Mouse (Mus musculus) neural tube, embryonic 11.5 days (tissue): Measurements from ENCODE around the gene Ostf1. TPM values are rescaled to one million over a fixed set of nuclear protein-coding genes. Genes with fewer than 3 reads are reported as not detected.
"Not testable (repeated sequence)": the region's sequence is repeated elsewhere in the genome, so short reads cannot be mapped to it uniquely, and the experiment has no call there.

ENCODE experiments used
- ATAC-seq: fragments of 200-750 bp; cut with Nextera tagmentation; 2 replicates; pipeline ENCODE4 v1.8.0; 2017; ENCODE audit warnings: moderate number of reproducible peaks, mild to moderate bottlenecking, moderate TSS enrichment, moderate library complexity; ENCODE audit not compliant: insufficient read depth, low FRiP score, low TSS enrichment
- DNase-seq: peaks from one replicate; pipeline ENCODE4 v3.0.0-alpha.2; 2015; ENCODE audit warnings: low spot score
- H3K27ac ChIP-seq: fragments of 300-500 bp; sonication (generic); 2 replicates; pipeline ENCODE4 v1.5.1; 2014; ENCODE audit warnings: low read depth, mild to moderate bottlenecking, low read length
- H3K27me3 ChIP-seq: fragments of 300-500 bp; sonication (generic); 2 replicates; pipeline ENCODE4 v1.6.1; 2014; ENCODE audit warnings: mild to moderate bottlenecking, low read length, mixed read lengths; ENCODE audit not compliant: control insufficient read depth, insufficient read depth
- H3K36me3 ChIP-seq: fragments of 300-500 bp; sonication (generic); 2 replicates; pipeline ENCODE4 v1.6.1; 2014; ENCODE audit warnings: mild to moderate bottlenecking, low read length, moderate library complexity, mixed read lengths; ENCODE audit not compliant: control insufficient read depth, insufficient read depth
- H3K4me1 ChIP-seq: fragments of 300-500 bp; sonication (generic); 2 replicates; pipeline ENCODE4 v1.6.1; 2014; ENCODE audit warnings: low read length, mixed read lengths; ENCODE audit not compliant: control insufficient read depth, insufficient read depth
- H3K4me2 ChIP-seq: fragments of 300-500 bp; sonication (generic); 2 replicates; pipeline ENCODE4 v1.6.1; 2014; ENCODE audit warnings: low read depth, mild to moderate bottlenecking, moderate library complexity
- H3K4me3 ChIP-seq: fragments of 300-500 bp; sonication (generic); 2 replicates; pipeline ENCODE4 v1.5.1; 2014; ENCODE audit warnings: low read depth, low read length
- H3K9ac ChIP-seq: fragments of 300-500 bp; sonication (generic); 2 replicates; pipeline ENCODE4 v1.6.1; 2014; ENCODE audit warnings: mild to moderate bottlenecking, low read length
- H3K9me3 ChIP-seq: fragments of 300-500 bp; sonication (generic); 2 replicates; pipeline ENCODE4 v1.6.1; 2016; ENCODE audit warnings: low read length; ENCODE audit not compliant: control insufficient read depth
- WGBS: fragments of 180-500 bp; shearing (Covaris S2); extraction: QIAGEN DNeasy Blood & Tissue Kit; methylation state at CpG from one replicate; pipeline ENCODE4 v1.1.7; 2014; 5-methylcytosine and 5-hydroxymethylcytosine counted together
- polyA plus RNA-seq: library from polyadenylated mRNA; unstranded; fragments of >200 nt; fragmentation: Nextera tagmentation; extraction: Ambion mirVana; gene quantifications from 2 replicates; pipeline ENCODE4 v1.2.1, GENCODE M21; 2014

Gene Ostf1
- polyA plus RNA-seq, 1 experiment from 2014 or later, result 50.0 TPM

DNA sequence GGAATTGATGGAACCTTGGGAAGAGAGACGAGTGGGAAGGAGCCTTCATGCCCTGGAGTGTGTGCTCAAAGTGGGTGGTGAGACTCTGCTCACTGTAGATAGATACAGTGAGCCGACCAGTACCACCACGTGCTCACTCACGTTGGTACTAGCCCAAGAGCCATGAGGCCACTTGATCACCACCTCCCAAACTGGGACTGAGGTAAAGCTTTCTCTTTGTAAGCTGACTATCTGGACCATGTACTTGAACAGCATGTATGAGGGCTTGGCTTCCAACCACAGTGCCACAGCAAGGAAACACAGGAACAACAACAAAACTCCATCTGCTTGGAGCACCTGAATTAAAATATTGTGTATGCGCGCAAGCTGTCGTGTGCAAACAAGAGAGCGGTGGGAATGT is 42.3 kb downstream of the Ostf1 start:
- no peaks in the 10 kb centered on the region for H3K27me3 ChIP-seq
- H3K4me3 ChIP-seq, result no peak overlapping the region
- DNase-seq, result no peak
- no peak overlapping the region for H3K27ac ChIP-seq
- WGBS, result 94% methylated on average over 8 of the region's 8 CpGs
- H3K4me2 ChIP-seq, result no peak overlapping the region
- H3K9me3 ChIP-seq, result no peaks in the 10 kb centered on the region
- no peaks in the 10 kb centered on the region for H3K36me3 ChIP-seq
- no peak overlapping the region for H3K9ac ChIP-seq
- ATAC-seq, result no peak
- H3K4me1 ChIP-seq, result no peaks in the 10 kb centered on the region

GRCm38 (mm10) chr19:18588801-18589200 is 42.8 kb downstream of the Ostf1 start:
- not testable (repeated sequence) for H3K9me3 ChIP-seq, H3K4me3 ChIP-seq, H3K4me2 ChIP-seq, H3K36me3 ChIP-seq, H3K4me1 ChIP-seq, H3K27me3 ChIP-seq, ATAC-seq, H3K9ac ChIP-seq, H3K27ac ChIP-seq, DNase-seq
- 95% methylated on average over 10 of the region's 10 CpGs for WGBS

- WGBS, result 100% methylated on average over 1 of the region's 1 CpGs
- DNase-seq (no peak), ATAC-seq (no peak)
- Histone ChIP-seq H3K9me3 (no peaks in the 10 kb centered on the region), H3K36me3 (no peaks in the 10 kb centered on the region), H3K4me2 (no peak overlapping the region), H3K4me1 (no peaks in the 10 kb centered on the region), H3K9ac (no peak overlapping the region), H3K27ac (no peak overlapping the region), H3K27me3 (no peaks in the 10 kb centered on the region), H3K4me3 (no peak overlapping the region)
Observed at GRCm38 (mm10) chr19:18588243-18588642, 43.4 kb downstream of the Ostf1 start.

DNA sequence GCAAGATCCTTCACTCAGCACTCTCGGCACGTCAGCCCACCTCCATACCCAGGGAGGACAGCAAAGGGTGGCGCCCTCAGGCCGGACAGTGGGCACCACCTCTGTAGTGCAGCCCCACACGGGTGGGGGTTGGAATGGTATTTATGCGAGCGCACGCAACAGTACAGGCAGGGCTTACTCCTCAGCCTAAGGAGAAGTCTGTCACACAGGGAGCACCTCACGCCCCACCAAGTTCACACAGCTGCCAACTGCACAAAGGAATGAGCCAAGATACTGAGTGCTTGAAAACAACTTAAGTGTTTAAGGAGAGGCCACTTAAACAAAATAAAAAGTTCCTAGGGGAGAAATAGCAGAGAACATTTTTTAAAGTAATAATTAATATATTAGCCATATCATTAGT is 44.5 kb downstream of the Ostf1 start:
- ATAC-seq, result no peak
- Histone ChIP-seq H3K9ac (no peak overlapping the region), H3K36me3 (no peaks in the 10 kb centered on the region), H3K27ac (no peak overlapping the region), H3K9me3 (no peaks in the 10 kb centered on the region), H3K27me3 (no peaks in the 10 kb centered on the region), H3K4me1 (no peaks in the 10 kb centered on the region), H3K4me2 (no peak overlapping the region), H3K4me3 (no peak overlapping the region)
- DNase-seq, result no peak
- 91% methylated on average over 9 of the region's 9 CpGs for WGBS

DNA sequence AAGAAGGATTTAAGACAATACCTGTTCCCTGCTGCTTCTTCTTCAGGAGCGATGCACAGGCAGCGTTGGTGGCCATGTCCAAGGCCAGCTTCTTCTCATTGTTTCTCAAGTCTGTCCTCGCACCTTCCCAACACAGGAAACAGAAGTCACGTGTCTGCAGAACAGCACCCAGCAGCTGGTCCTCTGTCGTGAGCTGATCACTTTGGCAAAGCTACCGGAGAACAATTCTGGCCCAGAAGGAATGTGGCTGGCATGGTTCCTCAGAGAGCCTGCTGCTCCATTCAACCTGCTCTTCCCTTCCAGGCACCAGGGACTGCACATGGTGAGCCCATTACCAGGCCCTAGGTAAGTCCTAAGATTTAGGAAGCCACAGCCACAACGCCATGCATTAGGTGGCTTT is 47.0 kb downstream of the Ostf1 start:
- 93% methylated on average over 7 of the region's 7 CpGs for WGBS
- ATAC-seq (no peak), DNase-seq (no peak)
- no peaks in the 10 kb centered on the region for H3K27me3 ChIP-seq
- H3K9me3 ChIP-seq, result no peaks in the 10 kb centered on the region
- H3K27ac ChIP-seq, result no peak overlapping the region
- H3K4me3 ChIP-seq, result no peak overlapping the region
- no peak overlapping the region for H3K4me2 ChIP-seq
- no peaks in the 10 kb centered on the region for H3K4me1 ChIP-seq
- H3K9ac ChIP-seq, result no peak overlapping the region
- no peaks in the 10 kb centered on the region for H3K36me3 ChIP-seq

GRCm38 (mm10) chr19:18583706-18584105 is 47.9 kb downstream of the Ostf1 start:
- WGBS, result 88% methylated on average over 4 of the region's 4 CpGs
- H3K4me3 ChIP-seq, result no peak overlapping the region
- no peaks in the 10 kb centered on the region for H3K27me3 ChIP-seq
- no peak overlapping the region for H3K9ac ChIP-seq
- H3K9me3 ChIP-seq, result no peaks in the 10 kb centered on the region
- ATAC-seq (no peak), DNase-seq (no peak)
- peaks cover 2% of the 10 kb centered on the region; the same call in 1 of the 2 replicates for H3K4me1 ChIP-seq
- H3K36me3 ChIP-seq, result no peaks in the 10 kb centered on the region
- H3K4me2 ChIP-seq, result no peak overlapping the region
- H3K27ac ChIP-seq, result no peak overlapping the region

- Histone ChIP-seq H3K9me3 (no peaks in the 10 kb centered on the region), H3K4me1 (peaks cover 8% of the 10 kb centered on the region; the same call in 1 of the 2 replicates), H3K9ac (no peak overlapping the region), H3K4me2 (no peak overlapping the region), H3K27me3 (no peaks in the 10 kb centered on the region), H3K4me3 (no peak overlapping the region), H3K27ac (no peak overlapping the region), H3K36me3 (no peaks in the 10 kb centered on the region)
- ATAC-seq, result no peak
- 89% methylated on average over 6 of the region's 6 CpGs for WGBS
- no peak for DNase-seq
Observed at GRCm38 (mm10) chr19:18582887-18583286, 48.7 kb downstream of the Ostf1 start.

DNA sequence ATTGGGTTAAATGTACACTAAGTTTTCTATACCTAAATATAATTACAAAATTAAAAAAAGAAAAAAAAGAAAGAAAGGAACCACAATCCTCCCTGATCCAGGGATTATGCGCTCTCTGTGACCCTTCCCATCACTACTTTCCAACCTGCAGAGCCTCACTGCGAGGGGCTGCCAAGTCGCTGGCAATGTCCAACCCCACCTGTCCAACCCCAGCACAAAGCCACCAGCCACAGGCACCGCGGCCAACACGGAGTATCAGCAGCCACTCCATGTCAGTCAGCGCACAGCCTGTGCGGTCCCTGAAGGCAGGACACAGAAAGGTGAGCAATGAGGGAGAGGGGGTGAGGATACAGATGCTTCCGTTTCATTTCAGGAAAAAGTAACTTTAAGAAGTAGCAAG is 49.4 kb downstream of the Ostf1 start:
- Histone ChIP-seq H3K4me2 (no peak overlapping the region), H3K9me3 (no peaks in the 10 kb centered on the region), H3K36me3 (no peaks in the 10 kb centered on the region), H3K27me3 (no peaks in the 10 kb centered on the region), H3K4me3 (no peak overlapping the region), H3K9ac (no peak overlapping the region), H3K27ac (no peak overlapping the region), H3K4me1 (peaks cover 8% of the 10 kb centered on the region; the same call in 1 of the 2 replicates)
- no peak for ATAC-seq
- WGBS, result 92% methylated on average over 9 of the region's 9 CpGs
- DNase-seq, result no peak

DNA sequence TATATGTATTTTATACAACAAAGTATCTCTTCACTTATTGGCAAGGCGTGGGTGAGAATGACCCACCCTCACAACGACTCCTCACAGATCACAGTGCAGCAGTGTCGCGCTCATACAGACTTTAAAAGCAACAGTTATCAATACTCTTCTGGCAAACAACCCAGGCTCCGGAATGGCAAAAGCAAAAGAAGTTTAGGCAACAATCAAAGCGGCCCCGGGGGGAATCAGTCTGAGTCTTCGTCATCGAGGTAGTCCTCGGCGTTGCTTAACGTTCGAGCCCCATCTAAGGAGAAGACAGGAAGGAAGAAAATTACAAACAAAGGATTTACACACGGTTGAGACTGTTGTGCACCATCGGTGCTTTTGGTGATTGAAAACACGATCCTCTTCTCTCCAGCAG is 50.6 kb downstream of the Ostf1 start:
- H3K4me1 ChIP-seq, result peaks cover 8% of the 10 kb centered on the region; the same call in 1 of the 2 replicates
- H3K27ac ChIP-seq, result no peak overlapping the region
- H3K9ac ChIP-seq, result no peak overlapping the region
- H3K4me3 ChIP-seq, result no peak overlapping the region
- DNase-seq (no peak), ATAC-seq (no peak)
- H3K27me3 ChIP-seq, result no peaks in the 10 kb centered on the region
- H3K9me3 ChIP-seq, result no peaks in the 10 kb centered on the region
- no peak overlapping the region for H3K4me2 ChIP-seq
- 93% methylated on average over 16 of the region's 16 CpGs for WGBS
- H3K36me3 ChIP-seq, result no peaks in the 10 kb centered on the region
